Mouse (Mus musculus): ENCODE measurements around the gene Arvcf.

DNA sequence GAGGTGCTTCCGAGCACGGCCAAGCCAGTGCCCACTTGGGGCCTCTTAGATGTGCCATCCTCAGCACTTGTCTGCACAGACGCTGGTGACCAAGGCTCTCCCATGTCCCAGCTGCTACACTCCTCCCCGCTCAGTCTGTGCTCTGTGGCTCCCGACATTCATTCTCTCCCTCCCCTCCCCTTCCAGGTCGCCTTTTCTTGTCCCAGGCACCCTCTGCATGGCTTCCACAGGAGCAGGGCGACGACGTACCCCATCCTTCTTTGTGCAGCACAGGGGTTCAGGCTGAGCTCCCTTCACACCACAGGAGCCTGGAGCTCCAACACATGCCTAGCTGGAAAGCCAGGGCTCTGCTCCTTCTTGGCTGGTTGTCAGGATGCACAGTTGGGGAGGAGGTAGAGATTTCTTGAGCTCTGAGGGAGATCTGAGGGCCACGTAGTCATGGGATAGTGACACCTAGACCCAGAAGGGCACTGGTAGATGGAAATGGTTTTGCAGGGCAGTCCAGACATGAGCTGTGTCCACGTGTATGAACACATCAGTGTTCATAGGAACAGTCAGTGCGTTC, 1.9 kb downstream of the Arvcf start:
- no peak for TF ChIP-seq CTCF (IDR thresholded peaks at IDR 0.05)
- no peak for TF ChIP-seq POLR2A (IDR thresholded peaks at IDR 0.05; ENCODE audit: insufficient read depth, low read depth, low read length)
- no peak for TF ChIP-seq EP300 (IDR thresholded peaks at IDR 0.05; ENCODE audit: insufficient read depth, low read depth, low read length)
